Mouse (Mus musculus) WW6 (cell line): ENCODE data around the gene Mtch1.
"Not testable (repeated sequence)": the region's sequence is repeated elsewhere in the genome, so short reads cannot be mapped to it uniquely, and the experiment has no call there.

Experiments
- DNase-seq: peaks from one replicate; pipeline ENCODE4 v3.0.0-alpha.2; 2013; ENCODE audit warnings: low read depth, low spot score

Mtch1 gene

DNA sequence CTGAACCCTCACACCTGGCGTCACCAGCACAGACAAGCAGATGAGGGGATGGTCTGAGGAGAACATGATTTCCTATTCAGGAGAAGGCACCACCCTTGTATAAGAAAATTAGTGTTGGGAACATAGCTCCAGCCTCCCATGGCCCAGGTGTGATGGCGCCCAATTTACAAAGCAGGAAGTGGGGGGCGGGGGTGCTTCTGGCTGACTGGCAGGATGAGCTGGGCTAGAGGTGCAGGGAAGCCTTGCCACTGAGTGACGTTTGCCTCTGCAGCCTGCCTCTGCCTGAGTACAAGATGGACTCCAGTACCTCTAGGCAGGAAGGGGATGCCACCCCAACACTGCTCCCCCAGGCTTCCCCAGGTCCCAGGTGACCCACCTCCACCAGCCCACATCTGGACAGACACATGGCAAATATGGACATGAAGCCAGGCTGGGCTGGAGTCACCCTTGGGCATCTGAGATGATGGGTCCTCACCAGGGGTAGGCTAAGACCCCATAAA is 15.5 kb downstream of the Mtch1 start:
- no peak for DNase-seq

DNA sequence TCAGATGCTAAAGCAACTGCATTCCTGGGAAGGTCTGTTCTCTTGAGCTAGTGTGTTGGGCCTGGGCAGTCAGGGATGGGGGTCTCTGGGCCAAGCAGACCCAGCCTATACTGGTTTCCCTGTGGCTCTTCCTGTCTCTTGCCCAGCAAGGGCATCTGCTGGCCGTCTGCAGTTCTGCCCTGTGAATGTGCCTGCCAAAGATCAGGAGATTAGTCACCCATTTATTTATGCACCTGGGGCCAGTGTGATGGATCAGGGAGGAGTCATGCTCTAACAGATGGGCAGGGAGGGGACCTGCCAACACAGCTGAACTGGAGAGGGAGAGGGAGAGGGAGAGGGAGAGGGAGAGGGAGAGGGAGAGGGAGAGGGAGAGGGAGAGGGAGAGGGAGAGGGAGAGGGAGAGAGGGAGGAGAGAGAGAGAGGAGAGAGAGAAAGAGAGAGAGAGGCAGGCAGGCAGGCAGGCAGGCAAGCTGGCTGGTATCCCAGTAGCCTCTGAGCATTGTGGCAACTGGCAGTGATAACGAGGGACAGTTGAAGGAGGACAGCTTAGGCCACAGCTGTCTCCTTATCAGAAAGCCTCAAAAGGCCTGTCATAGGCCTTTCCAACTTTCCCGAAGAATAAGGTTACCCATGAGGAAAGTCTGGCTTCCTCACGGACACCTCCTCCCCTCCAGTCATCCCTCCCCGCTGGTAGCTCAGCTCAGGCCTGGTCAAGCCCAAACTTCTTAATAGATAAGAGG is 16.9 kb downstream of the Mtch1 start:
- DNase-seq = no peak

DNA sequence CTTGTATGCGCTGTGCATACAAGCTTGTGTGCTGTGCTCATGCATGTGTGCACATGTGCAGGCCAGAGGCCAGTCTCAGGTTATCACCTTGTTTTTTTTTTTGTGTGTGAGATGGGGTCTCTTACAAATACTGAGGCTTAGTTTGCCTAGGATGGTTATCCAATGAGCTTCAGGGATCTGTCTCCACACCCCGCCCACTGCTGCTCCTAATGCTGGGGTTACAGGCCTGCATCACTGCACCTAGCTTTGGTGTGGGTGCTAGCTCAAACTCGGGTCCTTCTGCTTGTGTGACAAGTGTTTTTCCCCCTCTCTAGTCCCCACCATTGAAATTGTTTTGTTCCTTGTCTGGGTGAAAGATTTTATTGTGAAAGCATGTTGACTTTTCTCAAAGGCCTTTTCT is 17.5 kb downstream of the Mtch1 start:
- DNase-seq = no peak

DNA sequence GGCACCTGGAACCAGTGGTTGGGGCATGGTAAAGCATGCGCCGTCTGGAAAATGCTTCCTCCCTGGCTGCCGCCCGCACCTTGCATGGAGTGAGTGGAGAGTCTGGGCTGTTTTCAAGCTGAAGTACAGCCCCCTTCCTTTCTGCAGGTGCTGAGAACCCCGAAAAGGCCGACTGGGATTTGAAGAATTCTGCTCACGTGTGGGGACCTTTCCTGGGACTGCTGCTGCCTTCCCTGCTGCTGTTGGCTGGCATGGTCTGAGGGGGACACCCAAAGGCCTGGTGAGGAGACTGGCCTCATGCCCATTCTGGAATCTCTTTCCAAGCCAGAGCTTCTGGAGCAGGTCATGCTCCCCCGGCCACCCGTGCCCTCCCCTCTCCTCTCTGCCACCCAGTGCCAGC is 20.0 kb downstream of the Mtch1 start:
- DNase-seq = no peak

DNA sequence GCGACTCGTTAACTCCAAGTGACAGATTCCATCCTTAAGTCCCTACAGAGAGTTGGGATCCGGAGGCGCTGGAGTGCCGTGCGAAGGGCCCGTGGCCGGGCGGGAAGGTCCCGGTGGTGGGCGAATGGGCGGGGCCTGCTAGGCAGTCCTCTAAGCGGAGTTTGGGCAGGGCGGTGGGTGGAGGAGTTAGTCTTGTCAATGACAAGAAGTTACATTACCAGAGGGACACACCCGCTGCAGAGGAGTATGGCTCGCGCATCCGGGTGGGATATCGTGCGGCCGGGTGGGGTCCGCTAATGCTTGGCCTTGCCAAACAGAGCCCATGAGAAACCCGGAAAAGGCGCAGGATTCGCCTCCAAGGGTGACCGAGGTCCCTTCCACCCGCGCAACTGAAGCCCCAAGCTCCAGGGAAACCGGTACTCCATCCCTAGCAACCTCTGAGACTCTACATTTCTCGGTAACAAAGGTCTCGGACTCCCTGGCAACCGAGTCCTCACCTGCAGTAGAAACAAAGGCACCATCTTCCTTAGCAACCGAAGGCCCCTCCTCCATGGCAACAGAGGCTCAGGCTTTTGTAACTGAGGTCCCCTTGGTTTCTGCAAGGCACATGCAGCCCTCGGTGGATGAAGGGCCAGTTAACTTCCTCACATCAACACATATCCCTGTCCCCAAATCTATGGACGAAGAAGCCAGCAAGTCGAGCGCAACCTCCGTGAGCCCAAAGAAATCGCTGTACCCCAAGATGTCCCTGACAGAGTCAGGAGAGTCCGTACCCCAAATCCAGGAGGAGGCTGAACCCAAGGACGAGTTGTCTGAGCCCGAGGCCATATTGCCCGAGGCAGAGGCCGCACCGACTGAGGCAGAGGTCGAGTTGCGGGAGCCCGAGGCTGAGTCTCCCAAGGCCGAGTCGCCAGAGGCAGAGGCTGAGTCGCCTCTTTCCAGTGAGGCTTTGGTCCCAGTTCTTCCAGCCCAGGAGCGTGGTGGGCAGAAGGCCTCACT is 20.9 kb downstream of the Mtch1 start:
- peak; percentile 54 for DNase-seq

DNA sequence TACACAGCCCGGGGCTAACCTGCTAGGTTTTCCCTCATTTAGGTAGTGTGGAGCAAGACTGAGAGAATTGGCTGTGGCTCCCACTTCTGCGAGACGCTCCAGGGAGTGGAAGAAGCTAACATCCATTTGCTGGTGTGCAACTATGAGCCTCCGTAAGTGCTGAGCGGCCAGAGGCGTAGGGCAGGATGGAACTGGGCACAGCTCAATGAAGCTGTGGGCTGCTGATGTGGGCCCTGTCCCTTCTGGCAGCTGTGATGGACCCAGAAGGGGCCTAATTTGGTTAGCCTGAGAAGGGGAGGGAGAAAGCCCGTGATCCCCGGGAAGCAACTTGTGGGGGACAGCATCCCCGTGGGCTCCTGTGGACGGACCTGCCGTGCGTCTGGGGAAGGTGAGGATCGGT is 21.9 kb downstream of the Mtch1 start:
- DNase-seq = no peak

DNA sequence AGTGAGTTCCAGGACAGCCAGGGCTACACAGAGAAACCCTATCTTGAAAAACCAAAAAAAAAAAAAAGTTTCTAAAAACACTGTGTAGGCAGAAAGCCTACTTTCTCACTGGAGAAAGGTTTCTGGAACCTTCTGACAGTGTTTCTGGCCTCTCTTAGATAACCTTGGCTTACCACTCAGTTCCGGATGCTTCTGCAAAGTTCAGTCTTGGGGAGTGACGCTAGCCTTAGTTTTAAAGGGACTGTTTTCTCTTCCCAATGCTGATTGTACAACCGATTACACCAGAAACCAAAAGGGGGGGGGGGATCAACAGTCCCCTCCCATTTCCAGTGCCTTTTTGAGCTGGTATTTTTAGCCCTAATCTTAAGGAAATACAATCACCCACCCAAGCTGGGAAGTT is 24.1 kb downstream of the Mtch1 start:
- no peak for DNase-seq

DNA sequence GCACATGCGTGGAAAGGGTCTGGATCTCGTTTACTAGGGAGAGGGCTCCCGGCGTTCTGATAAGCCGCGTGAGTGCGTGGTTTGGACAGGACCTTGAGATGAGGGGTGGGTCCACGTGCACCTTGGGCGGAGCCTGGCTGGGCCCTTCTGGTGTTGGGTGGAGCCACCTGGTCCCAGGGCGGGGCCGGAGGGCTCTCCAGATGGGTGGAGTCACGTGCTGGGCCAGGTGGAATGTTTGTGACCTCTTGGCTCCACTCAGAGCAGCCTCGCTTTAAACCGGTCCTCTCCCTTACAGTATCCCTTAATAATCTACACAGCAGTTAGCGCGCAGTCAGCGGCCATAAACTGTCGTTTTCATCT is 25.2 kb downstream of the Mtch1 start:
- peak; percentile 81 for DNase-seq

DNA sequence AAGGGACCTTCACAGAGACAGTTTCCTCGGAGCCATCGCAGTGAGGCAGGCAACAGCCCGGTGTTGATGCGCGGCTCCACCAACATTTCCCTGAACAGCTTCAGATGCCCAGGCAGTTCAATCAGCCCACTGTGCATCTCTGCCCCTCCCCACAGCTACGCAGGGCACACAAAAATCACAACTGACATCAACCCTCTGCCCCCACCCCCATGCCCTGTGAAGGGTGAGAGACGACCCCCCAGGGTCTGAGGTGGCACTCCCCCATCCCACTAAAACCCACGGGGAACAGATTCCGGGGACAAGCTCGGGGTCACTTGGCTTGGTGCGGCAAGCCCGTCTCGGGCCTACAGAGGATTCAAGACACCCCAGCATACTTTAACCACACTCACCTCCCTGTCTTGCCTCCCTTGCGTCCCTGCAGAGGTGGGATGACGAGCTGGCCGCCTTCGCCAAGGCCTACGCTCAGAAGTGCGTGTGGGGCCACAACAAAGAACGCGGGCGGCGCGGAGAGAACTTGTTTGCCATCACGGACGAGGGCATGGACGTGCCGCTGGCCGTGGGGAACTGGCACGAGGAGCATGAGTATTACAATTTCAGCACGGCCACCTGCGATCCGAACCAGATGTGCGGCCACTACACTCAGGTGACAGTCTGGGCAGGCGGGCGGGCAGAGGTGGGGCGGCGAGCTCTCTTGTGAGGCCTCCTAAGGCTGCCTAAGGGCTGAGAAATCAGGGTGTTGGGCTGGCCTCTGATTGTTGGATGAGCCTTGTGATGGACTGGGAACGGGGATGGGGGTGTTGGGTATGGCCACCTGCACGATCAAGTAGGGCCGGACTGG is 25.8 kb downstream of the Mtch1 start:
- no peak for DNase-seq

DNA sequence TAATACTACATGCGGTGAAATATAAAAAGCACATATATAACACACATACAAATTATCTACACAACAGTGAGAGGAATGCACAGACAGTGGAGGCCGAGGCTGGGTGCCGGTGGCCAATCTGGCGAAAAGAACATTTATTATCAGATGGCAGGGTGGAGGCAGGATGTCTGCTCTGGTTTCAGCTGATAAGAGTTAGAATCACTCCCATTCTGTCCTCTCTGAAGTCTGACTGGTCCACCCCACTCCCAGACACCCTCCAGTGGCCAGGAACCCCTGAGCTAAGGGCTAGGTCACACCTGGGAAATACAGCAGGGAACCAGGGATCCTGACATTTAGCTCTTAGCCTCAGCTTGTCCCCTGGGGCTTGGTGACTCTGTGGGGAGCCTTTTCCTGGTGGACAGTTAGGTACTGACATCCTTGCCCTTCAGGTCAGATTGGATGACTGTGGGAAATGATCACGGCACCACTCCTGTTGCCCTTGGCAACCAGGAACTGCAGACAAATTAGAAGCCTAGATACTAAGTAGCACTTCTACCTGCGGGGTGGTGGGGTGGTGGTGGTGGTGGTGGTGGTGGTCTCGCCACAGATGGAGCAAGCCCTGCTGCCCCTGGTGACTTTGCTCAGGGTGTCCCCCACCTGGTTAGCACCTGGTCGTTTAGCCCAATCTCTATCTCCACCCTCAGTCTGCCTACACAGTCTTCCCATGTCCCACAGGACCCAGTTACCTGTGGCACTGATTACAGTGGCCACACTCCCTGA is 27.7 kb downstream of the Mtch1 start:
- DNase-seq = no peak

DNA sequence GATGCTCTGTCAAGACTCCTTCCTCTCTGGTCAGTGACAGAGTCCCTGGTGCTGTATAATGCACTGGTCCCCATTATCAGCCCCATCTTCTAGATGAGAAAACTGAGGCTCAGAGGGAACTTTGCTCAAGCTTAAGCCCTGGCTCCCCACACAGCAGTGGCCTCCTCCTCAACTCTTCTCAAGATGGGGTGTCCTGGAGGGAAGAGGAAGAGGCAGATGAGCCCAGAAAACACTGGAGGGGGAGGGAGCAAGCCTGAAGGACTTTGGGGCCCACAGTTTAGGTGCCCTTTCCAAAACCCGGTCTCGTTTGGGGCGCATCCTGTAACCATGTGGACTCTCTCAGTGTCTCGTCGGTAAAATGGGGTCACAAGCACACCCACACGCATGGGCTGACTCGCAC is 28.3 kb downstream of the Mtch1 start:
- DNase-seq = no peak

DNA sequence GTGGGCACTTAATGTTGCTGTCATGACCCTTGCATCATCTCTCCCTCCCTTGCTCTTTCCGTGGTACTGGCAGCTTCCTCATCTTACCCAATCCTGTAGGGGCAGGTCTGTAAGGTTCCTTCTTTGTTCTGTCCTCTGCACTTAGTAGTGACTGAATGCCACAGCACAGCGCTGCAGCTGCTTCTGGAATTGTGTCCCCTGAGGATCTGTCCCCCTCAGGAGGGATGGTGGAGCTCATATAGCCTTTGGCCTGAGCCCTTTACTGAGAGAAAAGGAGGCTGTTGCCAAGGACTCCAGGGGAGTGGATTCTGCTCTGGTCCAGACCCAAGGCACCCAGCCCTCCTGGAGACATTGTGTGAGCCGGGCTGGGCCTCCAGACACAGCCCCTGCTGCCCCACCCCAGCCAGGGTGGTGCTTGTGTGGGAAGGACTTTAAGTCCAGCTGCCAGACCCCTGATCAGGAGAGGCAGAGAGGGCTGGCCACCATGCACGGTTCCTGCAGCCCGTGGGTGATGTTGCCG is 28.9 kb downstream of the Mtch1 start:
- no peak for DNase-seq

DNA sequence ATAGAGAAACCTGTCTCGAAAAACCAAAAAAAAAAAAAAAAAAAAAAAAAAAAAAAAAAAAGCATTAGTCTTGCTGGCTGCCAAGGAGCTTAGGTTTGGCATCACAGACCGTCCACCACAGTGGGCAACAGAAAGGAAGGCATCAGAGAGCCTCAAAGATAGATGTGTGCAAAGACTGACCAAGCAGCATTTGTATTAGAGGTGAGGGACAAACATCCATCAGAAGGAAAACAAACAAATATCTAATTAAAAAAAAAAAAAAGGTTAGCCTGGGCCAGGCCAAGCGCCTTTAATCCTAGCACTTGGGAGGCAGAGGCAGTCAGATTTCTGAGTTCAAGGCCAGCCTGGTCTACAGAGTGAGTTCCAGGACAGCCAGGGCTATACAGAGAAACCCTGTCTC is 30.4 kb downstream of the Mtch1 start, which contains the start of gene Pi16:
Gene Pi16 (plus strand): TSS at position 301 of the 400 bp plus-strand sequence.
- DNase-seq = not testable (repeated sequence)

DNA sequence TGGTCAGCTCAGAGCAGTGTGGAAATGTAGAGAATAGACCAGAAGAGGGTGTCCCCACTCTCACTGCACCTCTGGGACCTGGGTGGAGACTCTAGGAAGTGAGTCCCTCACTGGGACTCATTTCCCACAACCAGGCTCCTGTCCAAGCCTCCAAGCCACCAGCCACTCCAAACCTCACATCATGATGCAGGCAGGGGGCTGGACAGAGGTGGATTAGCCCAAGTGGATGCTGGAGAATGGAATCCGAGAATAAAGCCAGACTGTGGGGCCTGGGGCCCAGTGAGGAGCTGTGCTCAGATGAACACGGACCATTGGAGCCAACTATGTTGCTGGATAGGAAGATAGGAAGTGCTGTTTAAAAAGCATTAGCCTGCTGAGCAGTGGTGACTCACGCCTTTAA is 30.8 kb downstream of the Mtch1 start:
- no peak for DNase-seq

DNA sequence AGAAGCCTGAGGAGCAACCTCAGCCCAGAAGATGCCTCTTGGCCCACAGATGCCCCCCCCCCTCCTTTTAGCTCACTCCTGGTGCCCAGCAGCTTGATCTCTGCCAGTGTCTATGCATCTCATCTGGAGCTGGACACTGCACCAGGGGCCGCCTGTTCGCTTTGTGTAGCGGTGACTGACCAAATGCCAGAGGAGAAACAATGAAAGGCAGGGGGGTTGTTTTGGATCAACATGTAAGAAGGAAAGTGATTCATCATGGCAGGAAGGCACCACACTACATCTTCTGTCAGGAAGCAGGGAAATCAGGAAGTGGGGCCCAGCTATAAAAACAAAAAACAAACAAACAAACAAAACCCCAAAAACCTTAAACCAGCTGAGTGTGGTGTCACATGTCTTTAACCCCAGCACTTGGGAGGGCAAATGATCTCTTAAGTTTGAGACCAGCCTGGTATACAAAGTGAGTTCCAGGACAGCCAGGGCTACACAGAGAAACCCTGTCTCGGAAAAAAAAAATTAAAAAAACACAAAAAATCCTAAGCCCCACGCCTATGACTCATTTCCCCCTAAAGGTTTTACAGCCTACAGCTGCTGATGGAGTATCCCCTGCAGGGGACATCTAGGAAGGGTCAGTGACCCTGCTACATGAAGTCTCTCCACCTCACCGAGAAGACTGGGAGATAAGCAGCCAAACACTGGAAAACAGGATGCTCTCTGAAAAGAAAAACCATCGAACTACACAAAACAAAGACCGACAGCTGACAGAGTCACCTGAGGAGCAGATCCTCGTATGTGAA is 31.9 kb downstream of the Mtch1 start:
- no peak for DNase-seq

DNA sequence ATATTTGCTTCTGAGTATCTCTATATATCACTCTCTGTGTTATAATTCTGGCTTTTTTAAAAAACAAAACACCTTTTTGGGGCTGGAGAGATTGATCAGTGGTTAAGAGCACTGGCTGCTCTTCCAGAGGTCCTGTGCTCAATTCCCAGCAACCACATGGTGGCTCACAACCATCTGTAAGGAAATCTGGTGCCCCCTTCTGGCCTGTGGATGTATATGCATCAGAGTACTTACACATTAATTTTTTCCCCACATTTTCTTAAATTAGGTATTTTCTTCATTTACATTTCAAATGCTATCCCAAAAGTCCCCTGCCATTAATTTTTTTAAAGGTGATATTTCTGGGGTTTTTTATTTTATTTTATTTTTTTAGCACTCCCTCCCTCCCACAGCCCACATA is 34.4 kb downstream of the Mtch1 start:
- no peak for DNase-seq

DNA sequence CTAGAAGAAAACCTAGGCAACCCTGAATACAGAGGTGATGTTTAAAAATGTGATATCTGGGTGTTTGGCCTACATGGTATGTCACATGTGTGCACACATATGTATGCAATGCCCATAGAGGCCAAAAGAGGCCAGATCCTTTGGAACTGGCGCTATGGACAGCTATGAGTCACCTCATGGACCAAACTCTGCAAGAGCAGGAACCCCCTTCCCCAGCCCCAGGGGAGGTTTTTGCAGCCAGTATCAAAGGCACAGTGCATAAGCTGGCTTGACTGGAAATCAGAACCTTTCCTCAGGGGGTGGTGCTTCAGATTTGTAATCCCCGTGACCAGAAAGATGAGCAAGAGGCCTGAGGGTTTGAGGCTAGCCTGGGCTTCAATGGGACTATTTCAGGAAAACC is 35.7 kb downstream of the Mtch1 start:
- DNase-seq = no peak

DNA sequence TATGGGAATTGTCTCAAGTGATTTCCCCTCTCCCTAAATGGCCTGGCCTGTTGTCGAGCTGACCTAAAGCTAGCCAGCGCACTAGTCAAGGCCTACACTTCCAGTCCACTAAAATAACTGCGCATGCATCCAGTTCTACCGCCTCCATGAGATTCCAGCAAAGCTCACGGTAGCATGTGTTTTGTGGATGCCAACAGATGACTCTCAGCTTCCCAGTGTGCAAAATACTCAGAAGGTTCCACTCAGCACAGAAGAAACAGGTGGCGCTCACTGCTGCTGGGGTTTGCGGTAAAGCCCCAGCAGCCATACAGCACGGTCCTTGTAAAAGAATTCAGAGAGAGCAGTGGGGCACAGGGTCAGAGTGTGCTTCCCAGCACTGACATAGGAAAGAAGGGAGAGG is 36.1 kb downstream of the Mtch1 start:
- DNase-seq = no peak

DNA sequence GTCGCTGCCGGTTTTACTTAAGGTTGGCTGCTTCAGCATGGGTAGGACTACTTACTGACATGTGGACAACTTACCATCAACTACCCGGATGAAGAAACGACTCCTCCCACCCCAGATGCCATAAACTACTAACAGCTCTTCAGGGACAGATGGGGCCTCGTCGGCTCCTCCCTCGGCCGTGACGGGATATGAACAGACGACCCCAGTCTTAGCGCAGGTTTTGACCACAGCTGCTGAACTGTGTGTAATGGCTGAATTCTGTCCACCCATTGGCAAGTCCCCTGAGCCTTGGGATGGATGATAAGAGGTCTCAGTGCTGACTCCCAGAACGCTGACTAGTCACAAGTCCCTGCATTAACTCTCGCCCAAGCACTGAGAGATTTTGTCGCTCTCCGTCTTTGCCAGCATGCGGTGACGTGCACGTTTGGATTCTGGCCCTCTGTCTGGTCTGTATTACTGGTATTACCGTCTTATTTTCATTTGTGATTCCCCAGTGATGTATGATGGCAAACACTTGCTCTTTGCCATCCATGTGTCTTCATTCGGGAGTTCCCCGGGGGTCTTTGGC is 37.6 kb downstream of the Mtch1 start:
- DNase-seq = no peak

DNA sequence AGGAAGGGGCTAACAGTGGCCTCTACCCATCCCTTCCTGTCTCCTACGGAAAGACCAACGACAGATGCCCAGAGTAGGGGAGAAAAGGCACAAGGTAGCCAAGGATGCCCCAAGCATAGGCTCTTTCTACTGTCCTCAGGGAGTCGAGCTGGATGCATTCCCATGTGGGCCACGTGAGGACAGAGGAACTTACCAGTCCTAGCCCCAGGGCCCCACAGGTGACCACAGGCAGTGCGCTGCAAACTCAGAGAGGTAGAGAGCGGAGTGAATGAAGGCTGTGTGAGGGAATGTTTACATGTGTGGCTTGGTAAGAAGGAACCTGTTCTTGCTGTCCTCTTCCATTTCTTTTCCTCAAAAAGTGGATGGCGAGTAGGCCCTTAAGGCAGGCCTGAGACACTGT is 41.9 kb downstream of the Mtch1 start:
- DNase-seq = no peak
